Mouse (Mus musculus) brain, embryonic 14.5 days (tissue): Measurements from ENCODE around the gene Gm9837.

Source experiments
- CTCF ChIP-seq: fragments of 200-500 bp; IDR thresholded peaks from 2 replicates; pipeline ENCODE4 v1.5.1; 2012; ENCODE audit warnings: inconsistent platforms, mild to moderate bottlenecking, moderate library complexity, borderline replicate concordance; ENCODE audit not compliant: insufficient read depth, insufficient read length; ENCODE audit errors: extremely low read depth
- POLR2A ChIP-seq: fragments of 200-500 bp; IDR thresholded peaks from 2 replicates; pipeline ENCODE4 v1.6.1; 2012; ENCODE audit warnings: mild to moderate bottlenecking, inconsistent platforms, borderline replicate concordance; ENCODE audit not compliant: poor library complexity, insufficient read depth, insufficient read length, severe bottlenecking; ENCODE audit errors: extremely low read depth

GRCm38 (mm10) chr11:53508152-53508551, 37.9 kb upstream of the Gm9837 start:
- TF ChIP-seq CTCF (no peak), POLR2A (no peak)
